Mouse (Mus musculus) megakaryocyte-erythroid progenitor cell, adult 5-6 weeks (primary cell): ENCODE data around the gene Pgls. TPM values are rescaled to one million over a fixed set of nuclear protein-coding genes. Genes with fewer than 3 reads are reported as not detected.

Experiments used
- ATAC-seq: replicated peaks from 2 replicates; pipeline ENCODE4 v1.8.0; 2016; ENCODE audit warnings: mild to moderate bottlenecking, inconsistent platforms; ENCODE audit not compliant: severe bottlenecking, poor library complexity, low FRiP score, low TSS enrichment
- total RNA-seq, 2 experiments: library from RNA; stranded (forward) in 1 of 2; stranded (reverse) in 1 of 2; fragments of 200-1000, 215-1000 nt in 1 of 2; fragments of >200 nt in 1 of 2; fragmentation: Nextera tagmentation in 1 of 2; gene quantifications; 2 replicates each; pipeline ENCODE4 v1.2.3; 2014 to 2017

The Pgls gene
- total RNA-seq (2014; fragmentation: Nextera tagmentation) (104 and 132 TPM in 2 replicates), total RNA-seq (2017) (76.2 and 80.7 TPM in 2 replicates)

DNA sequence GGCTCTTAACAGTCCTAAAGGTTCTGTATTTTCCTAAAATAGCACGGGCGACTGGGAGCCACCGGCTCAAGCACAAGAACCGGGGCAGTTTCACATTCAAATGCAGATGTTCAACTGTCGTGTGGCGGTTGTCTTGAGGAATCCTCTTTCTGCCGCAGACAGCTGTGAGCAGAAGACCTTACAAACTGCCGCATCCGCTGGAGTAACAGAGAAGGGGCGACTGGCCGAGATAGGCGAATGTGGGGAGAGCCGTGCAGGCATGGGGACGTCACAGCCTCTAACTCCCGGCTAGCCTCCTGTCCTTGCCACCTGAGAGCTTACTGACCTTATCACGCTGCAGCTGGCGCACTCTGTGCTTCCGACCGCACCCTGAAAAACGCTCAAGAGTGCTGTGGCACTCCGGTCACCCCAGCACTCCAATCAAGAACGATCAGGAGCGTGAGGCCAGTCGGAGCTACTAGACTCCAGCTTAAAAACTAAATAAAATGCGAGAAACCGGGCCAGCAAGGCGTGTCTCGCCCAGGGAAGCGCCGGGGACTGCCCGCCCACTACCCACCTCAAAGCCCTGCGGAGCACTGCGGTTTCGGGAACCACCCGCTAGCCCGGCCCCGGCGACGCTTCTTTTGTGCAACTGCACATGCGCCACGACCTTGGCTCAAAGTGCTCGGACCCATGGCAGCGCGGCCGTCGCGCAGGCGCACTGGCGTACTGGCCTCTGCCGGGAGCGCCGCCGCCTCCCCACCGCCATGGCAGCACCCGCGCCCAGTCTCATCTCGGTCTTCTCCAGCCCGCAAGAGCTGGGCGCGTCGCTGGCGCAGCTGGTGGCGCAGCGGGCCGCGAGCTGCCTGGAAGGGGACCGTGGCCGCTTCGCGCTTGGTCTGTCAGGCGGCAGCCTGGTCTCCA is at the start of gene Pgls:
Gene Pgls (plus strand): TSS at position 706 of the 903 bp plus-strand sequence.
- peak; percentile 87 for ATAC-seq

DNA sequence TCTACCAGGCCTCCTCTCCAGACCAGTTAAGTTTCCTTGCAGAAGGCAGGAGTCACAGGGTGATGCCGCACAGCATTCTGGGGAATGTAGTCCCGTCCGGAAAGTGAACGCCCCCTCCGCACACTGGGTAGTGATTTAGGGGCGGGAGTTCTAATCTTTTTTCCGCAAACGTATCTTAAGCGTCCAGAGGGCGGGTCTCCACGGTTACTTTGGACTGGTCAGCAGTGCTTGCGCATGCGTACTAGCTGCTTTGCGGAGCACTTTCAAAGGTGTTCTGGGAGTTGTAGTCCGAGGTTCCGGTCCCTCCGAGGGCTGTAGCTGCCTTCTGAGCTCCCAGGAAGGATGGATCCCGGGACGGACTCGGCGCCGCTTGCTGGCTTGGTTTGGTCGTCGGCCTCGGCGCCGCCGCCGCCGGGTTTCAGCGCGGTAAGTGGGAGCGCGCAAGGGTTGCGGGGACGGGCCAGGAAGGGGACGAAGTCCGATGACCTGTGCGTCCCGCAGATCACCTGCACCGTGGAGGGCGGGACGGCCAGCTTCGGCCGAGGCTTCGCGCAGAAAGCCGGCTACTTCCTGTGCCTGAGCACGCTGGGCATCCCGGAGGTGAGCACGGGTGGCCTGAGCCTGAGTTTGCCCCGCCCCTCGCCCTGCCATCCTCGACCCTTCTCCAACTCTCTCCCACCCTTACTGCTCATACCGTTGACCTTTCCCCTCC is 49.2 kb upstream of the Pgls start, which contains the start of gene Mvb12a:
Gene Mvb12a (plus strand): TSS at position 291 of the 712 bp plus-strand sequence.
- ATAC-seq = peak; percentile 94

DNA sequence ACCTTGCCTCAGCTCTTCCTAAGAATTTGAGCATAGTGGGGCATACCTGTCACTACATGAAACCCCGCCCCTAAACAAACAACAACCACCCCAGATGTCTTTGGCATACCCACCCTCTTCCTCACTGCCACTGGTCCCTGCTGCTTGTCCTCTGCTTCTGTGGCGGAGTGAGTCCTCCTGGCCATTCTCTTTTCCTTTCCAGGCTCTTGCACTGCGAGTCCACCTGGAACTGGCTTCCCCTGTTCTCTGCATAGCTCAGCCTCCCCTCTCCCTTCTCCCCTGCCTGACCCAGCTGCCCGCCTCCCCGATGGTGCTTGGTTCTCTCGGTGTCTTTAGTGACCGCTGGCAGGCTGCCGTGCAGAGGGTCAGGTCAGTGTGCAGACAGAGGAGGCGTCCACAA is 48.2 kb upstream of the Pgls start:
- no peak for ATAC-seq

DNA sequence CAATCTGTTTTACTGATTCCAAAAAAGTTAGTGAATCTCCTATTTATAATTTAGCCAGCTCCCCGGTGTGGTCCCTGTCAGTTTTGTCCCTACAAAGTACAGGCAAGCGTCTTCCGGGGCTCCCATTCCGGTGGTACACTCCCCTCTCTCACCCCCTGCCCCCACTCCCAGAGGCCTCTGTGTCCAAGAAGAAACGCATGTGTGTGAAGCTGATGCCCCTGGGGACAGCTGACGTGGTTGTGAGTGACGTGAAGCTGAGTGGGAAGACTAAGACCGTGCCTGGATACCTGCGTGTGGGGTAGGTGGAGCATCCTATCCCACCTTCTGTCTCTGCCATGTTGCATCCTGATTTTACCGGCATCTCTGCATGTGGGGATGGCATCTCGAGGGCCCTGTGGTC is 46.9 kb upstream of the Pgls start:
- no peak for ATAC-seq

DNA sequence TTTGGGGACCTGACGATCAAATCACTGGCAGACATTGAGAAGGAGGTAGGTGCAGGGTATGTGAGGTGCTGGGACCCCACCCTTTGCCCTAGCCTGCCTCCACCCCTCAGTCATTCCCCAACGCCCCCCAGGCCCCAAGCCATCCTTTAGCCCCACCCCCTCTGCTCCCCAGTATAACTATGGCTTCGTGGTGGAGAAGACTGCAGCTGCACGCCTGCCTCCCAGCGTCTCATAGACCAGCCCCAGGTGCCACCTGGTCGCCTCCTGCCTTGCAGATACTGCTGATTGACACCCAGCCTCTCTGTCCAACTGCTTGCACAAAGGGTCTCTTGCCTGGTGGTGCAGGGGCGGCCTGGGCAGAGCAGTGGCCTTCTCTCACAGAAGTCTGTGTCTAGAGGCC is 44.4 kb upstream of the Pgls start:
- no peak for ATAC-seq

DNA sequence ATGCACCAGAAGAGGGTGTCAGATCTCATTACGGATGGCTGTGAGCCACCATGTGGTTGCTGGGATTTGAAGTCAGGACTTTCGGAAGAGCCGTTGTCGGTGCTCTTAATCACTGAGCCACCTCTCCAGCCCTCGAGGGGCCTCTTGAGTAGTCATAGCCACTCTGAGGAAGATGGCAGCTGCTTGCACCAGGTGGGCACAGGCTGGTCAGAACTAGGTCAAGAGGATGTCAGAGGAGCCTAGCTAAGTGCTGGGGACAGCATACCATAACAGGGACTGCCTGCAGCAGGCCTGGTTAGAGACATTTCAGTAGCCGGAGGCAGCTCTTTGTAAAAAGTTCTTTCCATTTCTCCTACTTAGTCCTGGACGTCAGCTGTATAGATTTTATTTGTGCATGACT is 41.2 kb upstream of the Pgls start:
- ATAC-seq = no peak

DNA sequence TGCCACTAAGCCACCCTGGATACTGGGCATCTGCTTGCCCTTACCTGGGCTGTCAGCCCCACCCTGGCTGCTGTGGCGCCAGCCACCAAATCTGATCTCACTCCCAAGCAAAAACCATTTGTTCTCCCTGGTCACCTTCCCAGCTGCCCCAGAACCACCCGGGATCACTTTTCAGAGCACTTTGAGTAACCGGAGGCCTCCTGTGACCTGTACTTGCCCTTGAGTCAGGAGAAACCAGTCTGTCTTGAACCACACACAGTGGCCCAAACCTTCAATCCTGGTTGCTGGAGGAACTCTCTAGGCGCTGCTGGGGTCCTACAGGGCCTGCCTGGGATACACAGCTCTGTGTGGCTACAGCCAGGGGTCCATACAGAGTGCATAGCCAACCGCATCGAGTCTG is 39.2 kb upstream of the Pgls start:
- no peak for ATAC-seq

DNA sequence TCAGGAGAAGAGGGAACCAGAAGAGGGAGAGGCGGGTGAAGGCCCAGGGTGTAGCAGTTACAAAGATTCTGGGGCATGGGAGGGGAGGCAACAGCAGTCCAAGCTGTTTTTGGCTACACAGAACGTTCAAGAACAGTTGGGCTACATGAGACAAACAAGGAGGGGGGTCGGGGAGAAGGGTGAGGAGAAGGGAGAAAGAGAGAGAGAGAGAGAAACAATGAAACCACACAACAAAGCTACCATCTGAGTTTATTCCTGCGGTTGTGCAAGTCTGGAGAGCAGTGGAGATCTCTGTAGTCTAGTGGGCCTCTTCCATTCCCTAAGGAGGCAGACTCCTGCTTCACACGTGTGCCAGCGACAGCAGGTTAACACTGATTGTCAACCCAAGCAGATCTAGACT is 38.0 kb upstream of the Pgls start:
- ATAC-seq = no peak

DNA sequence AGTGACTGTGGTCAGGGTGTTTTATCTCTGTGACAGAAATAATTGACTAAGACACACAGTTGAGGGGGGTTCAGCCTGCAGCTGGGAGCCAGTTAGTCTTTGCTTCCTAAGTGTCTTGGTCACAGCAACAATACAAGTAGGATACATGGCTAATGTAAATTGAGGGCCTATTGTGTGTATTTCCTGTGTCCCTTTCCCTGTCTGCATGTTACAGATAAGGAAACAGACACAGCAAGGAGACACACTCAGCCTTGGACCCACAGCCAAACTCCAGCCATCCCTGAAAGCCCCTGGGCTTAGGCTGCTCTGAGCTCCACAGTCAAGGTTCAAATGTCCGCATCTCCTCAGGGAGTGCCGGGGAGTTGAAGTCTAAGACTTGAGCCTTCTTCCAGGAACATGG is 37.3 kb upstream of the Pgls start:
- no peak; the same call in 1 of the 2 replicates for ATAC-seq

DNA sequence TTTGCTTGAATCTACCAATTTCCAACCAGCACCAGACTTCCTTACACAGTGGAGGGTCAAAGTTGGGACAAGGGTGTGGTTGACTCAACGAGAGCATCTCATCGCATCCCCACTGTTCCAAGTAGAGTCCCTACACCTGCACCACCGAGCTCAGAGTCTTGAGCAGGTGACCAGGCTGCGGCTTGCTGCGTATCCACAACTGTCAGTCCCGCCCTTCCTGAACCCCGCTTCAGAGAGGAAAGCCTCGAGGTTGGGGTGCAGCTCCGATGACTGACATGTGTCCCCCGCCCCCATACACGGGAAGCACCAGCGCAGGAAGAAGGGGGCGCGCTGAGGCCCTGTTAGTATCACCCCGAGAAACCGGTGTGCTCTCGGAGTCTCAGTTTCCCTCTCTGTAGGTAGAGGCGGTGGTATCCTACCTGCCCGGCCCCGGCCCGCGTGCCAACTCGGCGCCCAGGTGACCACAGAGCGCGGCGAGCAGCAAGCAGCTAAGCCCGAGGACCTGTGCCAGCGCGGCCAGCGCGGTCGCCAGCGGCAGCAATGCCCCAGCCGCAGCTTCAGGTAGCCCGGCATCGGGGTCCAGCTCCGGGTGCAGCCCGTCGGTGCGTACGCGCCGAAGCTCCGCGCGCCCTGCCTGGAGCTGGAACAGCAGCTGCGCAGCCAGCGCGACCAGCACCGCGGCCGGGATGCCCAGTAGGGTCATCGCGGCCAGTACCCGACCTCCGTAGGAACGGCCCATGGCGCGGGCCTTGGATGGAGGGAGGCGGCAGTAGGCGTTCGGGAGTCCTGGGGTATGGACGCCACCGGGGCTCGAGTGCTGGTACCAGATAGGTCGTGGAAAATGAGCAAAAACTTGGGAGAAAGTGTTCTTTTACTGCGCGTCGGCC is 33.7 kb upstream of the Pgls start, which contains the start of gene Tmem221:
Gene Tmem221 (minus strand): TSS at position 801 of the 887 bp plus-strand sequence.
- ATAC-seq = 0 out of 2 replicates have a peak, but pooled peaks have one; percentile 1

DNA sequence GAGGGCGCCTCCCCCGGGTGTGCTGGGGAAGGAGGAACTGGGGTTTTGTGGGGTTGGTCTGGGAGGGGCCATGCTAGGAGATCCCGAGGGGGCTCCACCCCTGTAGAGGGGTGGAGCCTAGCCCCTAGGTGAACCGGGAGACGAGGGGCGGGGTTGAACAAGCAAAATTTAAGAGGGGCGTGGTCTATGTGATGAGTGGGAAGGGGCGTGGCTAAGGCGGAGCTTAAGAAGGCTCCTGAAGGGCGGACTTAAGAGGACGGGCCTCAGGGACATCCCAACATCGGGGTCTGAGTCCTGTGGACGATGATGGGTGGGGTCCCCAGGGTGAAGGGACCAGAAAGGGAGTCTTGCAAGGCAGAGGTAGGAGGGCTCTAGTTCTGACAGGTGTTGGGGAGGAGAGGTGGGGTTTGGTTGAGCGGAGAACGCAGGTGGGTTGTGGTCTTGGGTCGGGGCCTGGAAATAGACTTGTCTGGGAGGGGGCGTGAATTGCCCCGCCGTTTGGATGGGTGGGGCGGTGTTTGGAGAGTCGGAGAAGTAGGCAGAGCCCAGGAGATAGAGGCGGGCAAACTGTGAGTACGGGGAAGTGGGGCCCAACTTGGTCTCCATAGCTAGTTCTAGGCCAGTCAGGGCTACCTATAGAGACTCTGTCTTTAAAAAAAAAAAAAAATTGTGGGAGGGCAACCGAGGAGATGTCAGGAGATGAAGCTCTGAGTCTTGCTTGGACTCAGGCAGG is 32.9 kb upstream of the Pgls start:
- peak; percentile 58 for ATAC-seq

DNA sequence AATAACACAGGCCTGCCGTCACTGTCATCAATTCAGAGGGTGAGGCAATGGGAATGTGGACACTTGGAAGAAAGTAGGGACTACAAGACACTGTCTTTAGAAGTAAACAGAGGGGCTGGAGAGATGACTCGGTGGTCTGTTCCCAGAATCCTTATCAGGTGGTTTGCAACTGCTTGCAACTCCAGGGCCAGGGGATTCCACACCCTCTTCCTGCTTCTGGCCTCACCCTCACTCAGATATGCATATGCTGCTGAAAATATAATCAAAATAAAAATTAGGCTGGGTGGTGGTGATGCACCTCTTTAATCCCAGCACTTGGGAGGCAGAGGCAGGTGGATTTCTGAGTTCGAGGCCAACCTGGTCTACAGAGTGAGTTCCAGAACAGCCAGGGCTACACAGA is 31.9 kb upstream of the Pgls start:
- ATAC-seq = no peak

DNA sequence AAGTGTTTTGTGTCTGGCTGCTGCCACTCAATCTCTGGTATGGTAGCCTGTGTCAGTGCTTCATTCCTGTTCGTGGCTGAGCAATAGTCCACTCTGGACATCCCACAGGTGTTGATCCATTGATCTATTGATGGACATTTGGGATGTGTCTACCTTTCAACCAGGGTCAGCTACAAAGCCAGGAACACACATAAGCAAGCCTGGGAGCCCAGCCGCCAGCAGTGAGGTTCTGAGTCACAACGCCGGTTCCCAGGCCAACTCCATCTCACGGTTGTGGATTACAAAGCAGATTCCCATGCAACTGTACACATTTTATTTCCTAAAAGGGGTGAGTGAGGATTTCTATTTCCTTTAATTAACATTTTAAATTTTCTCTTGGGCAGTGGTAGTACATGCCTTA is 31.2 kb upstream of the Pgls start:
- no peak for ATAC-seq

DNA sequence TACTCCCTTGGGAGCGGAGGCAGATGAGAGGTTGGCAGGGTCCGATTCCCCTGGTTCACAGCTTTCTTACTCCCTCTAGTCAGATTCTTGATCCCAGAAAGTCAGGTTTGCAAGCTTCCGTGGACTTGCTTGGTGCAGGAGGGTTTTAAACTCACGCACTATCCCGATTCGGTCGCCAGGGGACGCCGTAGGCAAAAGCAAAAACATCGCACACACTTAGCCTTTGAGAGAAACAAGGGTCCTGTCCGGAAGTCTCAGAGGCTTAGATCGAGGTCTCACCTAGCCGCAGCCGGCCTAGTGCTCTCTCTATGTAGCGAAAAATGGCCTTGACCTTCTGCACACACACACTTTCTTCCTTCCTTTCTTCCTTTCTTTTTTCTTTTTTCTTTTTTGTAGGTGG is 30.6 kb upstream of the Pgls start:
- peak; percentile 53 for ATAC-seq

DNA sequence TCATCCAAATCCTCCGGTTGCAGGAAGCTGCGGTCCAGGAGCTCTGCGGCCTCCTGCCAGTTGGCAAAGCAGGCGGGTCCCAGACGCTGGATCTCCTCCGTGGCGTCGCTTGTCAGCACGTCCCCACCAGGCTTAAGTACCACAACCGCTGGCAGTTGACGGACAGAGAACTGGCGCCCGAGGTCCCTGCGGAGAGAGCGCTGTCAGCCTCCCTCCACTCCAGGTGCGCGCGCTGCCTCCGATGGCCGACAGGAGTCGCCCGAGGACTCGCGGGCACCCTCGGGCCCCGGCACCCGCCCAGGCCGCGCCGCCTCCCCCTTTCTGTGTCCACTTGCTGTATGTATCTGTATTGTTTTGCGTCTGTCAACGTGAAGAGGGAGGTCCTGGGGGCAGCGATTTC is 29.2 kb upstream of the Pgls start:
- peak; percentile 60 for ATAC-seq

DNA sequence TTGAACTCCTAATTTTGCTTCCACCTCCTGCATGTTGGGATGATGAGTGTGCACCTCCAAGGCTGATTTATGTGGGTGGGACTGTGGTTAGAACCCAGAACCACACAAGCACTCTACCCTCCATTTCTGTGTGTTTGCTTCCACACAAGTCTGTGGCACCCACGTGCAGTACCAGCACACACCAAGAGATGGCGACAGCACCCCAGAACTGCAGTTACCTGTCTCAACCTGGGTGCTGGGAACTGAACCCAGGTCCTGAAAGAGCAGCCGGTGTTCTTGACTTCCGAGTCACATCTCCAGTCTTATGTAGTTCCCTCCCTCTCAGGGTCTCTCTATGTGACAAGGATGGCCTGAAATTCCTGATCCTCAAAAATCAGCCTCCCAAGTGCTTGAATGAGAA is 28.0 kb upstream of the Pgls start:
- ATAC-seq = no peak

DNA sequence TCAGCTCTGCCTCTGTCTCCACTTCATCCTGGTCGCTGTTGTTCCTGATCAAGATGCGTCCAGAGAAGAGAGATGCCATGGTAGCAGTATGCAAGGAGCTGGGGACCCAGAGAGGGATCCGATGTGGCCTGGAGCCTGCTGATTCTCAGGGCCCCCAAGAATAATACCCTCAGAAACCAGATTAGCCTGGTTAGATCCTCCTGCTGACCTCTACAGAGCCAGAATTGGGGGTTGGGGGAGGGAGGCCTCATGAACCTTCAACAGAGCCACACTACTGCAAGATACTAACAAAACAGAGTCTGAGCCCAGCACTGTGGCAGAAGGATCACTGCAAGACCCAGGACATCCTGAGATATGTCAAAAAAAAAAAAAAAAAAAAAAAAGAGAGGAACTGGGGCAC is 25.5 kb upstream of the Pgls start, which contains the start of gene Nxnl1:
Gene Nxnl1 (minus strand): TSS at position 101 of the 400 bp plus-strand sequence.
- no peak for ATAC-seq

DNA sequence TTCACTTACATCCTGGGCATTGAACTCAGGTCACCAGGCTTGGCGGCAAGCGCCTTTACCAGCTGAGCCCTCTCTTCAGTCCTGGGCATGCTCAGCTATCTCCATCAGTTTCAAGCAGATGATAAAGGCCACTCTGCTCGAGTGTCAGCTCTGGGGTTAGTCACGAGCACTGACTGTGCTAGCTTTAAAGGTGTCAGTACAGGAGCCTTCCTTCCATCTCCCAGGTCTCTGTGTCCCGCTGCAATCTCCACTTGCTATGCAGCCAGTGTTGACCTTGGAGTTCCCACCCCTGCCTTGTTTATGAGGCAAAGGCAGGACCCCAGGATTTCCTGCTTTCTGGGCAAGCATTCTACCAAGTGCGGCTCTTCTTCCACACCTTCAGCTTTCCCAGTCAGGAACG is 24.4 kb upstream of the Pgls start:
- no peak for ATAC-seq
